Mouse (Mus musculus): Measurements from ENCODE around the gene Spata5. TPM values are rescaled to one million over a fixed set of nuclear protein-coding genes. Genes with fewer than 3 reads are reported as not detected.
"Not testable (repeated sequence)": the region's sequence is repeated elsewhere in the genome, so short reads cannot be mapped to it uniquely, and the experiment has no call there.

The Spata5 gene
- polyA plus RNA-seq, 1 experiment from 2014 or later: 48.9 TPM

DNA sequence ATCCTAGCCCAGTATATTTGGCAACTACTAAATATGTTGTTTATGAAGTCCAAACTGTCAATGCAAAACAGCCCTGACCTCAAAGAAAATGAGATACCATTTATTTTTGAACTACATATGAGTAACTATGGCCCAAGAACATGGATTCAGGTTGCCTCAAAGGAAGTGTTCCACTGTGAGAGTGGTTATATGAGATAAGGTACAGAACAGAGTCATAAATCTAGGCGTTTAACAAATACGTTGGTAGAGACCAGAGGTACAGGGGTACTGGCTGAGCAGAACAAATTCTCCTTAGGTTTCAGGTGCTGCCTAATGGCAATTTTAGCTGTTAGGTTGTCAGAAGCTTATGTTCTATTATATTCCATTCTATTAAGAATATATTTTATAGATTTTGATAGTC lies 67.9 kb downstream of the Spata5 start:
- WGBS: 87% methylated on average over 2 of the region's 2 CpGs
- H3K27me3 ChIP-seq (ENCODE audit: low read depth, poor library complexity, severe bottlenecking): no peaks in the 10 kb centered on the region
- no peaks in the 10 kb centered on the region for H3K9me3 ChIP-seq (replicated peaks)
- DNase-seq (ENCODE audit: low spot score): no peak
- no peak overlapping the region for H3K4me3 ChIP-seq
- H3K4me1 ChIP-seq: no peaks in the 10 kb centered on the region
- no peak overlapping the region for H3K27ac ChIP-seq (replicated peaks)
- no peaks in the 10 kb centered on the region for H3K36me3 ChIP-seq

DNA sequence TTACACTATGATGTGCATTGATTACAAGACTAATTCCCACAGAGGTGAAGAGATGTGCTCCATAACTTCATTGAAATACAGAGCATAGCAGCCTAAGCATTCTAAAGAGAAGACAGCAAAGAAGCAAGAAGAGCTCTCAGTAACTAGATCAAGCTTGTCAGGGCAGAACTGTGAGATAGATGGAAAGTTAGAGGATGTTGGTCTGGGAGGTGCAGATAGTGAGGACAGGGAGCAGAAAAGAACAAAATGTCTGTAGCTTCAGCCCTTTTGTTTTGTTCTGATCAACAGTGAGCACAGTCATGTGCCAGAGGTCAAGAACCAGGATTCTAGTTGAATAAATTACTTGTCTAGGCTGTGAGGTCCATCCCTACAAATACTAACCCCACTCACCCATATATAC lies 68.5 kb downstream of the Spata5 start:
- no peaks in the 10 kb centered on the region for H3K36me3 ChIP-seq
- no peak overlapping the region for H3K27ac ChIP-seq (replicated peaks)
- no peak overlapping the region for H3K4me3 ChIP-seq
- no peaks in the 10 kb centered on the region for H3K27me3 ChIP-seq (ENCODE audit: low read depth, poor library complexity, severe bottlenecking)
- H3K4me1 ChIP-seq: no peaks in the 10 kb centered on the region
- no peaks in the 10 kb centered on the region for H3K9me3 ChIP-seq (replicated peaks)
- no peak for DNase-seq (ENCODE audit: low spot score)

DNA sequence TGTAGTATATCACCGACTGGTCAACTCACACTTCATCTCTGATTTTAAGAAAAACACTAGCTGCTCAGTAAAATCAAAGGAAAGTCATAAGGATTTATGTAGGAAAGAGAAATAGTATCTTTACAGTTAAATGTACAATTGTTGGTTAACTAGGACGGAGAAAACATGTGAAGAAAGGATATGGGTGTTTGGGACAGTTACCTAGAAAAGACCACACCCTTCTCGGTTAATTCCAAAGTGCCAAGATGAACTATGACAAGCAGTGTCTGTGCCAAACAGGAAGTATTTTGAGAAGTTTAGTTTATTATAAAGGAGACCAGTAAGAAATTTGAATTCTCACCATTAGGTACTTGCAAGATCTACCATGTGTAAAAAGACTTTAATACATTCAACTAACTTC lies 70.3 kb downstream of the Spata5 start:
- H3K36me3 ChIP-seq: no peaks in the 10 kb centered on the region
- WGBS: 92% methylated on average over 3 of the region's 3 CpGs
- no peaks in the 10 kb centered on the region for H3K4me1 ChIP-seq
- DNase-seq (ENCODE audit: low spot score): no peak
- no peak overlapping the region for H3K4me3 ChIP-seq
- no peaks in the 10 kb centered on the region for H3K27me3 ChIP-seq (ENCODE audit: low read depth, poor library complexity, severe bottlenecking)
- no peak overlapping the region for H3K27ac ChIP-seq (replicated peaks)
- no peaks in the 10 kb centered on the region for H3K9me3 ChIP-seq (replicated peaks)

DNA sequence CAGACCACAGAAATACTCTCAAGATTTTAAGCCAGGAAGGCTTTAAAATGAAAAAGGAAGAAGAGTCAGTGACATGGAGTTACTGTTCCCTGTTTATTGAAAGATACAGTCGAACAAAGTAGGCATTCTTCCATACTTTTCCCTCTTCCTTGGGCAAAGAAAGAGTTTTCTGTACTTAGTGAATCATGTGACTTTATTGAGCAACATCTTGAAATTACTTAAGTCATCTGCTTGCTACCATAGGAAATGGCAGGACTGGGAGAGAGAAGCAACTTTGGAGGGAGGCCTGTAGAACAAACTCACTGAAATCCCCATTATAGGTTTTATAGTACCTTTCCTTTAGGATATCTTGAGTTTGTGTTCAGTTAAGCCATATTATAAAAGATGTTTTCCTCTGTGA lies 81.2 kb downstream of the Spata5 start:
- no peak overlapping the region for H3K27ac ChIP-seq (replicated peaks)
- 79% methylated on average over 1 of the region's 1 CpGs for WGBS
- H3K27me3 ChIP-seq (ENCODE audit: low read depth, poor library complexity, severe bottlenecking): no peaks in the 10 kb centered on the region
- H3K9me3 ChIP-seq (replicated peaks): no peaks in the 10 kb centered on the region
- DNase-seq (ENCODE audit: low spot score): no peak
- H3K36me3 ChIP-seq: no peaks in the 10 kb centered on the region
- H3K4me1 ChIP-seq: no peaks in the 10 kb centered on the region
- H3K4me3 ChIP-seq: no peak overlapping the region

DNA sequence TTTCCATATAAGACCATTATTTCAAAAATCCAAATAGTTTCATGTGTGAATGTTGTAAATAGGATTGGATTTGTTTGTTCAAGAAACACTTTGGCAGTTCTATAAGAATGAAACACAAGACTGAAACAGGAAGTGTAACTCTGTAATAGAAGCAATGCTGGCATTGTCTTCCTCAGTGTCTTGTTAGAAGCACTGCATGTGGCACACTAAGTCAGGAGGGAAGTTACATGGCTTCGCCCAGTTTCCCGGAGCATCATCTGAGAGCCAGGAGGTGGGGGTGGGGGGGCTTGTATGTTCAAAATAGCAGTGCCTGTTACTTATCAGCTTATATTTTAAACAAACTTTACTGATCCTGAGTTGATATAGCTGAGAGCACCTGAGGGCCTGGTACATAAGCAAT lies 82.9 kb downstream of the Spata5 start:
- DNase-seq (ENCODE audit: low spot score): no peak
- no peaks in the 10 kb centered on the region for H3K36me3 ChIP-seq
- no peaks in the 10 kb centered on the region for H3K27me3 ChIP-seq (ENCODE audit: low read depth, poor library complexity, severe bottlenecking)
- H3K4me3 ChIP-seq: no peak overlapping the region
- H3K27ac ChIP-seq (replicated peaks): no peak overlapping the region
- no peaks in the 10 kb centered on the region for H3K4me1 ChIP-seq
- WGBS: 92% methylated on average over 2 of the region's 2 CpGs
- no peaks in the 10 kb centered on the region for H3K9me3 ChIP-seq (replicated peaks)

DNA sequence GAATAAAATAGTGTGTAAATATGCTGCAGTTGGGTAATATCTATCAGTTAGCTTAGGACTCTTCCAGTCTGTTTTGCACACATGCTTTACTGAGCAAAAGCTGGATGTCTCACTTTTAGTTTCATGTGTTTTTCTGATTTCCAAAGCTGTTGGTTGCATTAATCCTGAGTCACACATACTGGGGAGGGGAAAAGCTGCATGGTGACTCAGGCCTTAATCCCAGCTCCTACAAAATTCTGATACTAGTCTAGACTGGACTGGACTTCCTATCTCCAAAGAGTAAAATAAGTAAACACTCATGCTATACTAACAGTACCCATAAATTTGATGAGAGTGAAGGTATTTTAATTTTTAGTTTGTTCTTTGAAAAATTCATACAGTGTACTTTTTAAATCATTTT lies 84.2 kb downstream of the Spata5 start:
- no peaks in the 10 kb centered on the region for H3K4me1 ChIP-seq
- H3K36me3 ChIP-seq: no peaks in the 10 kb centered on the region
- DNase-seq (ENCODE audit: low spot score): no peak
- no peaks in the 10 kb centered on the region for H3K27me3 ChIP-seq (ENCODE audit: low read depth, poor library complexity, severe bottlenecking)
- H3K27ac ChIP-seq (replicated peaks): no peak overlapping the region
- no peak overlapping the region for H3K4me3 ChIP-seq
- no peaks in the 10 kb centered on the region for H3K9me3 ChIP-seq (replicated peaks)

DNA sequence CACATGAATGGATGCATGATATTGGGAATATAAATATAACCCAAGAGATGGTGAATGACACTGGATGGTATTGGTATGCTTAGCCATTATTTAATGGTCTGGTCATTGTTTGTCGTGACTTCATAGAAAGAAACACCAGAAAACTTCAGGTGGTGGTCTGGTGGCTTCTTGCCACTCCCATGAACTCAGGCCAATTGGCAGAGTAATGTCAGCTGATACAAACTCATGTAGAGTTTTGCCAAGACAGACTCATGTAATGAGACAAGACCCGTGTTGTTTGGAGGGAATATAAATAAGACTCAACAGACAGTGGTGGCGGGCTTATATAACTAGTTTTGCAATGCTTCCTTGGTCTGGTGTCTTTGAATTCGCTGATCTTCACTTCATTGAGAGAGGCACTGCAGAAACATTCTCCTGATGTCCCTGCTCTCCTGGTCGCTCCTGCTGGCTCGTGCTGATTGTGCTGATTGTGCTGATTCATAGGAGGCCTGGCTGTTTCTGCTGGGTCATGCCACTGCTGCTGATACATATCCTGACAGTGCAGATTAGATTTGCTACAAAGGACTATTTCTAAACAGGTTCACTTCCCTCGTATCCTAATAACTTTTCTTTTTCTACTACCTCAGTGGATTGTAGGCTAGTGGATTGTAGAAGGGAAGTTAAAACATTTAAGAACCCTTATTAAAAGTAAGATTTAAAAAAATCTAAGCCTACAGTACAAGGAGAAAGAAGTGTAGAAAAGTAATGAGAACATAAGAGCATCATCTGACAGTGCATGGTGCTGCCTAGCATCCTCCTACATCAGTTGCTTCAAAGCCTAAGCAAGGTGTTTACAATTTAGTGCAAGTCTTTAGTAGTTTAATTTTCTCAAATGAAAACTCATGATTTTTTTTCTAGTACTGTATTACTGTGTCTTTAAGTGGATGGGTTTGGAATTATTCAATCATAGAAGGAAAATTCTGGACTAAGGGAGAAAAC lies 90.6 kb downstream of the Spata5 start:
- Histone ChIP-seq H3K9me3 (replicated peaks) (no peaks in the 10 kb centered on the region), H3K27me3 (ENCODE audit: low read depth, poor library complexity, severe bottlenecking) (no peaks in the 10 kb centered on the region), H3K4me3 (no peak overlapping the region), H3K27ac (replicated peaks) (no peak overlapping the region), H3K36me3 (no peaks in the 10 kb centered on the region), H3K4me1 (no peaks in the 10 kb centered on the region)
- 81% methylated on average over 7 of the region's 7 CpGs for WGBS
- no peak for DNase-seq (ENCODE audit: low spot score)

DNA sequence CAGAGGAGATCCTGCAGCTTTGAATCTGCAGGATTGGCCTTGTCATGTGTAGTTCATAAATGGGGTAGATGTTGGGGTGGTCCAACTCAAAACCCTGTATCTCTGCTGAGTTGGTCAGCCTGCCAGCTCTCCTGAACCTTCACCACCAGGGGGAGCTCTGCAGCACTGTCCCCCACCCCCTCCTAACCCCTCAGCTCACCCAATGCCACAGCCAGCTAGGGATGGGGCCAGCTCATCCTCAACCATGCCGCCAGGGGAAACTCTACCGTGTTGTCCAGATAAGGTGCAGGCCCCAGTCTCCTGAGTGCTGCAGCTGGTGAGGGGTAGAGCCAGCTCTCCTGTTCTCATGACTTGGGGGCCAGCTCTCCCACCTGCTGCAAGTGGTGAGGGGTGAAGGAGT lies 95.8 kb downstream of the Spata5 start:
- Histone ChIP-seq H3K27ac (replicated peaks) (no peak overlapping the region), H3K9me3 (replicated peaks) (no peaks in the 10 kb centered on the region), H3K36me3 (no peaks in the 10 kb centered on the region), H3K4me1 (0 out of 2 replicates have a peak, but pooled peaks cover under 1% of the 10 kb centered on the region), H3K27me3 (ENCODE audit: low read depth, poor library complexity, severe bottlenecking) (no peaks in the 10 kb centered on the region), H3K4me3 (no peak overlapping the region)
- 34% methylated on average over 2 of the region's 2 CpGs for WGBS
- DNase-seq (ENCODE audit: low spot score): peak; percentile 52

DNA sequence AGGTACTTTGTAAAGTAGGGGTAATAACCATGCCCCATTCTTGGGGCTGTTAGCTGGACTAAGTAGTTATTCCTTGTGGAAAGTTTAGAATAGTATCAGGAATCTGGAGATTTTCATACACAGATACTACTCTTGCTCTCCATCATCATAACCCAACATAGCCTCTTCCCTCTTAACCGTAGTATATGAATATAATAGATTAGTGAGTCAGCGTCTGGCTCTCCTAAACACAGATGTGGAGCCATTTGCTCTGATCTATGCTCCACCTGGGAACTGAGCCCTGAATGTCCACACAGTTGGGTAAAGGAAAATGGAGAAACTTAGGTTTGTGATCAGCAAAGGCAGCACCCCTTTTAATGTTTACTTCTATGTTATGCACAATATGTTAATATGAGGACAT lies 96.7 kb downstream of the Spata5 start:
- Histone ChIP-seq H3K27me3 (ENCODE audit: low read depth, poor library complexity, severe bottlenecking) (no peaks in the 10 kb centered on the region), H3K9me3 (replicated peaks) (no peaks in the 10 kb centered on the region), H3K4me1 (0 out of 2 replicates have a peak, but pooled peaks cover 3% of the 10 kb centered on the region), H3K4me3 (no peak overlapping the region), H3K27ac (replicated peaks) (no peak overlapping the region), H3K36me3 (no peaks in the 10 kb centered on the region)
- WGBS: 93% methylated on average over 2 of the region's 2 CpGs
- DNase-seq (ENCODE audit: low spot score): no peak

DNA sequence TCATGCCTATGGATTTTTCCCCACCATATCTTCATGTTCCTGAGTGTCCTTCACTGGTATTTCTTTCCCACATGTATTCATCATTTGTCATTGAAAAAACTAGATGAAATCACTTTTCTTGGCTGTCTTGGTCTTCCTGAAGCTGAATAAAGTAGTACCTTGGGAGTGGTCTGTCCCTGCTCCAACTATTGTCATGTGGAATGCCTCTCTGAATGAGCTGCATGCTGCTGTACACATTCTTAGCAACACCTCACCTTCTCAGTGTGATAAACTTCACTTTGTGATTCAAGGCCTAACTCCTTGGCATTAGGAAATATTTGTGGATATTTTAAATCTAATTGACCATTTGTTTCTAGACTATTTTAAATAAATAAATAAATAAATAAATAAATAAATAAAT lies 98.9 kb downstream of the Spata5 start:
- no peak for DNase-seq (ENCODE audit: low spot score)
- H3K9me3 ChIP-seq (replicated peaks): no peaks in the 10 kb centered on the region
- H3K27me3 ChIP-seq (ENCODE audit: low read depth, poor library complexity, severe bottlenecking): no peaks in the 10 kb centered on the region
- H3K4me1 ChIP-seq: 0 out of 2 replicates have a peak, but pooled peaks cover 3% of the 10 kb centered on the region
- no peak overlapping the region for H3K27ac ChIP-seq (replicated peaks)
- H3K4me3 ChIP-seq: no peak overlapping the region
- no peaks in the 10 kb centered on the region for H3K36me3 ChIP-seq

DNA sequence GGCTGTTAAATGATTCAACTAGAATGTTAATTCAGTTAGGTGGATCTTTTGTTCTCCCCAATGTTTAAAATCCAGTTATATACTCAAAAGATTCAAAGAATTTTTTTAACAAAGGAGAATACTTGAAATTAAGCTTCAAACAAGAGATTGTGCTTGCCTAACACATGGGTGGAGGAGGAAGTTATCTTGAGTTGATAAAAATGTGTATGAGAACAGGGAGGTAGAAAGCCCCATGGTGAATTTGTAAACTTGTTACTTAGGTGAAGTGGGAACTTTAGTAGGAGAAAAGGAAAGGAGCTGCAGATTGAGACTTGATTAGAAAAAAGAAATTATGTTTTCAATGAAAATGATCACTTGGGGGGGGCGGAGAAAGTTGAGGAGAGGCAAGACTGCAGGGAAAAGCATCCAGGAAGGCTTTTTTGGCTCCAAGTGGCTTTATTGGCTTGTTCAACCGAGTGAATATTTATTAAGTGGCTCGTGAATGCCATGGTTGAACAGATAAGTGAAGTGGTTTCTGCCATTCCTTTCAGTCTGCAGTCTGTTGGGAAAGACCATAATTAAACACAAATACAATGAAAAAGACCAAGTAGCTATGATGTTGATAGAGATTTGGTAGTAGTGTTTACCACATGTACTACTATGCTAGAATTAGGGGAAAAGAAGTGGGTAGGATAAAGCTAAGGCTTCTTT lies 100.8 kb downstream of the Spata5 start:
- H3K9me3 ChIP-seq (replicated peaks): no peaks in the 10 kb centered on the region
- H3K27ac ChIP-seq (replicated peaks): no peak overlapping the region
- 0 out of 2 replicates have a peak, but pooled peaks cover 3% of the 10 kb centered on the region for H3K4me1 ChIP-seq
- WGBS: 74% methylated on average over 3 of the region's 3 CpGs
- DNase-seq (ENCODE audit: low spot score): no peak
- H3K4me3 ChIP-seq: no peak overlapping the region
- no peaks in the 10 kb centered on the region for H3K27me3 ChIP-seq (ENCODE audit: low read depth, poor library complexity, severe bottlenecking)
- H3K36me3 ChIP-seq: no peaks in the 10 kb centered on the region

DNA sequence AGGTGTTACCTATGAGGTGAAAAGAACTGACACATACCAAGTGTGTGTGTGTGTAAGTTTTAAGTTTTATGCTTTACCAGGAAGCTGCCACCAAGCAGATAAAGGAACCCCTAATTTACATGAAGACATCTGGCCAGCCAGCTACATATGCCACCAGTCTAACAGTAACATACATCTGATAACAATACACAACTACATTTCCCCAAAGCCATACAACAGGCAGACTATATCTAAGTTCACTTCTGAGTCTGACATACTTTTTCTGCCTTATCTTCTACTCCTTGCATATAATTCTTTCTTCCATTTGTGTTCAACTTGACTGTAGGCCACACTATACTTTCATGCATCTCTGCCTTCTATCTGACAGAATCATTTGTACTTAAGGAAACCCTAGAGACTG lies 112.4 kb downstream of the Spata5 start:
- Histone ChIP-seq H3K4me1 (no peaks in the 10 kb centered on the region), H3K27me3 (ENCODE audit: low read depth, poor library complexity, severe bottlenecking) (no peaks in the 10 kb centered on the region), H3K9me3 (replicated peaks) (peaks cover 8% of the 10 kb centered on the region), H3K4me3 (no peak overlapping the region), H3K36me3 (peaks cover 21% of the 10 kb centered on the region), H3K27ac (replicated peaks) (no peak overlapping the region)
- no peak for DNase-seq (ENCODE audit: low spot score)

DNA sequence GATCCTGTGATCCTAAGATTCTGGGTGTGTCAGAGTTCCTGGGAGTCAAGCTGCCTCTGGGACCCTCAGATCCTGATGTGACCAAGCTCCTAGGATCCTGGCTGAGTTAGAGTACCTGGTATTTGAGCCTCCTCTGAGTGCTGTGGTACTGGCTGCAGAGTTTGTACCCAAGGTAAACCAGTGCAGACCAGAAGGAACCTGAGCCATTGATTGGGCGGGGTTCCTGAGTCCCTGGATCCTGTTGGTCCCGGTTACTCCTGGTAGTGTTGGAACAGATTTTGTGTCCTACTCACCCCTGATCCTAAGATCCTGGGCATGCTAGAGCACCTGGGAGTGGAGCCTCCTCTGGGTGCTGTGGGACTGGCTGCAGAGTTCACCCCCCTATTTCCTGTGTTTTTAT lies 121.0 kb downstream of the Spata5 start:
- DNase-seq (ENCODE audit: low spot score); H3K4me1 ChIP-seq; H3K27ac ChIP-seq (replicated peaks); H3K4me3 ChIP-seq; H3K27me3 ChIP-seq (ENCODE audit: low read depth, poor library complexity, severe bottlenecking): not testable (repeated sequence)
- peaks cover 25% of the 10 kb centered on the region for H3K9me3 ChIP-seq (replicated peaks)
- peaks cover 26% of the 10 kb centered on the region for H3K36me3 ChIP-seq
- WGBS: 90% methylated on average over 2 of the region's 2 CpGs

Data from midbrain, embryonic 10.5 days (tissue).